Mouse (Mus musculus) common myeloid progenitor, adult 5-6 weeks (primary cell): Measurements from ENCODE around the gene Rfwd3. TPM values are rescaled to one million over a fixed set of nuclear protein-coding genes. Genes with fewer than 3 reads are reported as not detected.
A peak's percentile ranks its signal among the peaks of the same experiment; 100 is the strongest.
"Not testable (repeated sequence)": the region's sequence is repeated elsewhere in the genome, so short reads cannot be mapped to it uniquely, and the experiment has no call there.

ENCODE experiments used
- ATAC-seq: replicated peaks from 2 replicates; pipeline ENCODE4 v1.8.0; 2016; ENCODE audit warnings: low read depth, mild to moderate bottlenecking, moderate TSS enrichment, inconsistent platforms; ENCODE audit not compliant: poor library complexity, severe bottlenecking
- total RNA-seq: library from RNA; stranded (forward); fragments of 200-1000, 187-1606 nt; gene quantifications from 2 replicates; pipeline ENCODE4 v1.2.3, GENCODE M21; 2017

Gene Rfwd3
- total RNA-seq, 1 experiment from 2014 or later = 74.0 TPM

GRCm38 (mm10) chr8:111291733-111292132, 8.3 kb downstream of the Rfwd3 start:
- ATAC-seq = no peak

GRCm38 (mm10) chr8:111290586-111290985, 9.4 kb downstream of the Rfwd3 start:
- no peak for ATAC-seq

- no peak for ATAC-seq
These were observed 14.4 kb downstream of the Rfwd3 start for GRCm38 (mm10) chr8:111285603-111286002.

- ATAC-seq = no peak
These were observed 17.9 kb downstream of the Rfwd3 start for GRCm38 (mm10) chr8:111282093-111282492.

GRCm38 (mm10) chr8:111268277-111268676, 31.7 kb downstream of the Rfwd3 start:
- ATAC-seq = no peak

GRCm38 (mm10) chr8:111266161-111266560, 33.9 kb downstream of the Rfwd3 start:
- not testable (repeated sequence) for ATAC-seq

- ATAC-seq = no peak
These were observed 35.3 kb downstream of the Rfwd3 start for GRCm38 (mm10) chr8:111264693-111265220.

- ATAC-seq = peak; percentile 64
These were observed 38.0 kb downstream of the Rfwd3 start for GRCm38 (mm10) chr8:111261981-111262381.

GRCm38 (mm10) chr8:111260251-111260650, 39.8 kb downstream of the Rfwd3 start:
- ATAC-seq = no peak

- peak; percentile 33 for ATAC-seq
These were observed 40.6 kb downstream of the Rfwd3 start for GRCm38 (mm10) chr8:111259408-111259741.

GRCm38 (mm10) chr8:111258631-111259407, 41.2 kb downstream of the Rfwd3 start, which contains the start of gene Glg1:
Gene Glg1 (minus strand): TSS chr8:111259216.
- ATAC-seq = peak; percentile 80

GRCm38 (mm10) chr8:111258010-111258630, 41.9 kb downstream of the Rfwd3 start:
- peak; percentile 7 for ATAC-seq

- ATAC-seq = no peak
These were observed 47.4 kb downstream of the Rfwd3 start for GRCm38 (mm10) chr8:111252487-111253112.

- no peak for ATAC-seq
These were observed 49.9 kb downstream of the Rfwd3 start for GRCm38 (mm10) chr8:111250111-111250510.

- no peak for ATAC-seq
These were observed 51.9 kb downstream of the Rfwd3 start for GRCm38 (mm10) chr8:111248136-111248535.

- ATAC-seq = not testable (repeated sequence)
These were observed 53.2 kb downstream of the Rfwd3 start for GRCm38 (mm10) chr8:111246864-111247263.

- no peak for ATAC-seq
These were observed 53.7 kb downstream of the Rfwd3 start for GRCm38 (mm10) chr8:111246287-111246830.

GRCm38 (mm10) chr8:111237301-111237700, 62.7 kb downstream of the Rfwd3 start:
- no peak for ATAC-seq

GRCm38 (mm10) chr8:111233730-111234129, 66.3 kb downstream of the Rfwd3 start:
- no peak for ATAC-seq

GRCm38 (mm10) chr8:111224153-111224552, 75.9 kb downstream of the Rfwd3 start:
- no peak for ATAC-seq
